Mouse (Mus musculus): Measurements from ENCODE around the gene Nectin4.

The Nectin4 gene

DNA sequence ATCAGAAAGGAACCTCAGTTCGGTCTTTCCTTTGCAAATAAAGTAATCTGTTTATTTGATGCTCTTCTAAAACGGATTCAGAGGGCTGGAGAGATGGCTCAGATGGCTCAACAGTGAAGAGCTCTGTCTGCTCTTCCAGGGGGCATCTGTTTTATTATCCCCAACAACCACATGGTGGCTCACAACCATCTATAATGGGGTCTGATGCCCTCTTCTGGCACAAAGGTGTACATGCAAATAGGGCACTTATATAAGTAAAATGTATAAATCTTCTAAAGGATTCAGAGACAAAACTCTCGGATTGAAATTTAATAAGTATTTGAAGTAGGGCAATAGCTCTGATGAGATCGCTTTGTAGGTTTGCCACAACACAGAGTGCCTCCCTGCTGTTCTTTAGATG, 11.5 kb upstream of the Nectin4 start:
- DNase-seq (ENCODE audit: low spot score in 2 of 2): no peak

GRCm38 (mm10) chr1:171360253-171360652, 9.6 kb upstream of the Nectin4 start:
- DNase-seq (ENCODE audit: low spot score in 2 of 2): no peak

DNA sequence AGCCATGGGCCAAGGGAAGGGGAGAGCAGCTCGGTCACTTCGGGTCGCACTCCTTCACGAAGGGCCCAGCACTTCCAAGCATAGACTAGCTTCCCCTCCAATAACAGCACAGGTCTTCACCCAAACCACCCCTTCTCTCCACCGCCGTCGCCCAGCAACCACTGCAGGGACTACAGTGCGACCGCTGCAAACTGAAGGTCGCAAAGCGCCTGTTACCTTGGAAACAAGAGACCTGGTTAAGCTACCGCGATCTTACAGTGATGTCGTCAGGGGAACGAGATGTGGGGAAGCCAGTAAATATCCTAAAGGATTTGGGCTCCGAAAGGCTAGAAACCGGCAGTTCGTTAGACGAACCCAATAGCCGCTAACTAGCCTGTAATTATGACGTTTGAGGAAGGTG, 9.2 kb upstream of the Nectin4 start, which contains the start of gene Klhdc9:
Gene Klhdc9, minus strand, starts transcription at position 143 of the 400 bp plus-strand sequence.
- DNase-seq (ENCODE audit: low spot score in 2 of 2): peak; percentile 74 to 89

GRCm38 (mm10) chr1:171361106-171362103, 8.5 kb upstream of the Nectin4 start:
- DNase-seq (ENCODE audit: low spot score in 2 of 2): peak in 1 of 2 experiments; percentile 65

GRCm38 (mm10) chr1:171365934-171366333, 4.0 kb upstream of the Nectin4 start:
- DNase-seq (ENCODE audit: low spot score in 2 of 2): no peak

DNA sequence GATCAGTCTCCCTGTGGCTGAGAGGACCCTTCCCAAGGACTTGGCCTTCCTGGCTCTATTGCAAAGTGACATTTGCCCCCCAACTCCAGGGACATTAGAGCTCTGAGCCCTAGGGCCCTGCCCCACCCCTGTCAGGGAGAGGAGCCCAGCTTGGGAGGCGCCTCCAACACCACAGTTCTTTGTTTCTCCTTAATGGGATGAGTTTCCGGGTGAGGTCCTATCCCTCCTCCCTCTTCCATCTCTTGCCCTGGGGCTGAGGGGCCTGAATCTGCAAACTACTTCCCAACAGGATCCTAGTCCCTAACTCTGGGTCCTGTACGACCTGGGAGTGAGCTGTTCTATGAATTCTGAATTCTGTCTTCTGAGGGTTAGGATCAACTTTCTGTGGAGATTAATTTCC, 3.0 kb downstream of the Nectin4 start:
- DNase-seq (ENCODE audit: low spot score in 2 of 2): no peak

DNA sequence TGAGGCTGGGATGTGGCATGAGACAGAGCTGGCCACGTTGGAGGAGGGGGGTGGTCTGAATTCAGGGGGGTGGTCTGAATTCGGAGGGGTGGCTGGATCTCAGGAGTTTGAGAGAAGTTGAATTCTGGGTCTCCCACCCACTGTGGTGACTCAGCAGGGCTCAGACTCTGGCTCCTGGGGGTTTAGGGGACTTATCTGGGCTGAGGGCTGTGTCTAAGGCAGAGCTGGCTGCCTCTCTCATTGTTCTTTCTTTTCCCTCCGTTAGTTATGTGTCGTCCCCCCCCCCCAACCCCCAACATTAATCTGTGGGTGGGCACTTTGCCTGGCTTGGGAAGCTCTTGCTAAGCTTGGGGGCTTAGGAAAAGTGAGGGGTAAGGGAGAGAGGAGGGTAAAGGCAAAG, 4.0 kb downstream of the Nectin4 start:
- DNase-seq (ENCODE audit: low spot score in 2 of 2): no peak

DNA sequence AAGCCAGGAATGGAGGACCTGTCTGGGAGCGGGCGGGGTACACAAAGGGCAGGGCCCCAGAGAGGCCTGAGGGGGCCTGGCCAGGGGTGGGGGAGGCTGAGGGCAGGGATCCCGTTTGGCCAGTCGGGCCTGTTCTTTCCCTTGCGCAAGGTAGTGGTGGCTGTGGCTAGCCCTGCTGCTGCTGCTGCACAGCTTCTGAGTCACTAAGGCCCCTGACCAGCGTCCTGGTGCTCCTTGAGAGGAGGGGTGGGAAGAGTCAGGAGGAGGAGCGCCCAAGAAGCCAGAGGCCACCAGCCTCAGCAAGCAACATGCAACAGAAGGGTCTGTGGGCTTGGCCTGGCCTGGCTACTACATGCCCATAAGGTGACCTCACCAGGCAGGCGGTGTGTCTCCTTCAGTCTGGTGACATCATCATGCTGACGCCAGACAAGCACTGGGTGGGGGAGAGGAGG, 5.8 kb downstream of the Nectin4 start:
- no peak for DNase-seq (ENCODE audit: low spot score in 2 of 2)

DNA sequence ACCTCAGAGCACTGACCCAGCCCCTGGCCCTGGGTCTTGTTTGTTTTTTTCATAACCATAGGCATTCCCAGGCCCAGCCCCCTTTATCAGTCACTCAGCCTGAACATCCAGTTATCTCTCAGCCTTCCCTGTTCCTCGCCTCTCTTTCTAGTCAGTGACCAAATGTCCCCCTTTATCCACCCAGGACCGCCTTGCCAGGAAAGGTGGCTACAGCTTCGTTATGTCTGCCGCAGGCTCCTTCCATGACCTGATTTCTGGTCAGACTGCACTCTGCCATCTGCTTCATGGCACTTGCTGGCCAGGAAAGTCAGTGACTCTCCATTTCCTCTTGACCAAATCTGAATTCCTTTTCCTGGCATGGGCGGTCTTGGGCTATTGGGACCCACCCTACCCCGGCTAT, 8.4 kb downstream of the Nectin4 start:
- no peak for DNase-seq (ENCODE audit: low spot score in 2 of 2)

- peak; percentile 75 to 78 for DNase-seq (ENCODE audit: low spot score in 2 of 2)
Observed at GRCm38 (mm10) chr1:171379935-171380599, 10.2 kb downstream of the Nectin4 start.

DNA sequence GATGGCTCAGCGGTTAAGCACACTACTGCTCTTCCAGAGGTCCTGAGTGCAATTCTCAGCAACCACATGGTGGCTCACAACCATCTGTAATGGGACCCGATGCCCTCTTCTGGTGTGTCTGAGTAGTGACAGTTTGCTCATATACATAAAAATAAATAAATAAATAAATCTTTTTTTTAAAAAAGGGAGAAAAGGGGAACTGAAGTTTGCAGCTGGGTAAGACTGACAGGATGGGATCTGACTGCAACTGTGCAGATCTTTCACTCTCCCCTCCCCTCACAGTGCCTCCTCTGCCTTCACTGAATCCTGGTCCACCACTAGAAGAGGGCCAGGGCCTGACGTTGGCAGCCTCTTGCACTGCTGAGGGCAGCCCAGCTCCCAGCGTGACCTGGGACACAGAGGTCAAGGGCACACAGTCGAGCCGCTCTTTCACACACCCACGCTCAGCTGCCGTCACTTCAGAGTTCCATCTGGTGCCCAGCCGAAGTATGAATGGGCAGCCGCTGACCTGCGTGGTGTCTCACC, 12.3 kb downstream of the Nectin4 start:
- DNase-seq (ENCODE audit: low spot score in 2 of 2): no peak

- DNase-seq (ENCODE audit: low spot score in 2 of 2): no peak
Observed at GRCm38 (mm10) chr1:171384361-171384760, 14.5 kb downstream of the Nectin4 start.

DNA sequence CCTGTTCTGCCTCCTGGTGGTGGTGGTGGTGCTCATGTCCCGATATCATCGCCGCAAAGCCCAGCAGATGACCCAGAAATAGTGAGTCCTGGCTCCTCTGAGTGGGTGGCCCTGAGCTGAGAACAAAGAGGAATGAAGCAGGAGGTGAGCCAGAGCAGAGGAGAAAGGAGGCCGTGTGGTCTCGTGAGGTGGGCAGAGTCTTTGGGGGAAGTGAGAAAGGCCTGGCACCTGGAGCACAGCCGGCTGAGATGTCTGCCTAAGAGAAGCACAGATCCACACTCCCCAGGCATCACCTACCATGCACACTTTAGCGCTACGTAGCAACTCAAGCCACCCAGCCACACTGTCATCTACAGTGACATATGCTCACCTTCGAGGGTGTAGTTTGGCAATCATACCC, 15.3 kb downstream of the Nectin4 start:
- no peak for DNase-seq (ENCODE audit: low spot score in 2 of 2)

DNA sequence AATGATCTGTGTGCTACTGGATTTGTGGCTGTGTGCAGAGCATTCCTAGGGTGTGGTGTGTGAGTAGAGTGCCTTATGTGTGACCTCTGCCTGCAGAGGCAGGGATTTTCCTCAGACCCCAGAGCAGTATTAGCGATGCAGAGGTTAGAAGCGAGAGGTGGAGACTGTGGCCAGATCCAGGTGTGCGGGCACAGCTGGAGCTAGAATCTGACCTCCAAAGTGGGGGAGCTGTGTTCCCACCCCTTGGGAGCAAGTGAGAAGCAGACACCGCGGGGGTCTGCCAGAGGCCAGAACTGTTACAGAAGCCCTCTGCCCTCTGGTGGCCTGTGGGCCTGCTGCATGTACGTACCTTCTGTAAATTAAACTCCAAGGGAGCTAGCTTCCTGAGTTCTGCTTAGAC, 17.2 kb downstream of the Nectin4 start:
- no peak for DNase-seq (ENCODE audit: low spot score in 2 of 2)

DNA sequence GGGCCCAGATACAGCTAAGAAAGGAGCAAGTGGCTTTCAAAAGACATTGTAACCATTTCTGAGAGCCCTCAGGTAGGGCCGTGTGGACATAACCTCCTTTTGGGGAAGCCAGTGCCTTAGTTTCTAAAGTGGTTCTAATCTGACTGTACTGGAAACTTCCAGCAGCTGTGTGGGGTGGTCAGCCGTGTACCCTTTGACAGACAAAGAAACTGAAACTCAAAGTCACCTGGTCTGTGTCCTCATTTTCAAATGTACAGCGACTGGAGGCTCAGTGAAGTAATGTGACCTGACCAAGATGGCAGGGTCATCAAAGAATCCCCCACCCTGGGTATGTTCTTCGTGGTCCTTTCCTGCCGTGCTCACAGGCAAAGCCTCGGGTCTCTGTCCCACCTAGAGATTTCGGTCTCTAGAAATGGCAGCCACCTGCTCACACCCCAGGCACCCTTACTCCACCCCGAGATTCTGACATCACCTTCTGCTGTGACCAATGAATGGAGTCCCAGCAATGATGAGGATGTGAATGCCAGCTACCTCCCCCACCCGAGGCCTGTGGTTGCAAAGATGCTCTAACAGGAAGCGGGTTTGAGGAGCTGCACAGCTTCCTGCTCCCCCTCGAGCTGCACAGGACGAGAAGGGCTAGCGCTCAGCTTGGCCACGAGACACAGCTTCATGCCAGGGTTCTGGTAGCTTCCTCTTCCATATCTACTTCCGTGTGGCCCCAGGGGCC, 18.6 kb downstream of the Nectin4 start, which contains the start of gene Arhgap30:
Gene Arhgap30, plus strand, starts transcription at position 579 of the 727 bp plus-strand sequence.
- peak; percentile 49 to 82 for DNase-seq (ENCODE audit: low spot score in 2 of 2)

DNA sequence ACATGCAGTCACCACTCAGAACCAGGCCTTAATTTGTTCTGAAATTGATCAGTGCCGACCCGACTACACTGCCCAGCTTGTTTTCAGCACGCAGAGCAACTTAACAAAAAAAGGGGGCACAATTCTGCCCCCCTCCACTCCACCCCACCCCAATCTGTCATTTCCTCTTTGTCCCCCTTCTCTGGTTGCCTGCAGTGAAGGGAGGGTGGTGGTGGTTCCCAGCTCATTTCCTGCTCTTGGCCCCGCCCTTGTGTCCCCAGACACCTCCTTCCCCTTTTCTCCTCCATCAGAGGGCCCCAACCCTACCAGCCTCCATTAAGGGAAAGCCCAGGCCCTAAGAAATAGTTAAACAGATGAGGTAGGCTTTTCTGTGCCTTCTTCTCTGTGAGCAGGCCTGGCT, 20.2 kb downstream of the Nectin4 start:
- peak; percentile 34 to 62 for DNase-seq (ENCODE audit: low spot score in 2 of 2)

DNA sequence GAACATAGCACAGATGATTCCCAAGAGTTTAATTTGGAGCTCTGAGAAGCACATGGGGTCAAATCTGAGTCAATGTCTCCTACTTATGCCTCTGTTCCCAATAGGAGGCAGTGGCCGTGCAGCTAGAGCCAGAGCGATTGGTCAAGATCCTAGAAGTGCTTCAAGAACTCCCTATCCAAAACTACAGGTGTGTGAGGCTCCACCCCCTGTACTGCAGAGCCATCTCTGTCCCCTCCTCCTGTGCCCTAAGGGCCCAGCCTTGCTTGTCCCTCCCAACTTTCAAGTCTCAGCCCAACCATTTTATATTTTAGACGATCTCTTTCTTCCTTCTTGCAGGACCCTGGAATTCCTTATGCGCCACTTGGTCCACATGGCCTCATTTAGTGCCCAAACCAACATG, 31.9 kb downstream of the Nectin4 start:
- no peak for DNase-seq (ENCODE audit: low spot score in 2 of 2)

GRCm38 (mm10) chr1:171402991-171403390, 33.1 kb downstream of the Nectin4 start:
- DNase-seq (ENCODE audit: low spot score in 2 of 2): no peak

GRCm38 (mm10) chr1:171407263-171407662, 37.4 kb downstream of the Nectin4 start:
- no peak for DNase-seq (ENCODE audit: low spot score in 2 of 2)

GRCm38 (mm10) chr1:171410231-171410630, 40.3 kb downstream of the Nectin4 start:
- no peak for DNase-seq (ENCODE audit: low spot score in 2 of 2)

DNA sequence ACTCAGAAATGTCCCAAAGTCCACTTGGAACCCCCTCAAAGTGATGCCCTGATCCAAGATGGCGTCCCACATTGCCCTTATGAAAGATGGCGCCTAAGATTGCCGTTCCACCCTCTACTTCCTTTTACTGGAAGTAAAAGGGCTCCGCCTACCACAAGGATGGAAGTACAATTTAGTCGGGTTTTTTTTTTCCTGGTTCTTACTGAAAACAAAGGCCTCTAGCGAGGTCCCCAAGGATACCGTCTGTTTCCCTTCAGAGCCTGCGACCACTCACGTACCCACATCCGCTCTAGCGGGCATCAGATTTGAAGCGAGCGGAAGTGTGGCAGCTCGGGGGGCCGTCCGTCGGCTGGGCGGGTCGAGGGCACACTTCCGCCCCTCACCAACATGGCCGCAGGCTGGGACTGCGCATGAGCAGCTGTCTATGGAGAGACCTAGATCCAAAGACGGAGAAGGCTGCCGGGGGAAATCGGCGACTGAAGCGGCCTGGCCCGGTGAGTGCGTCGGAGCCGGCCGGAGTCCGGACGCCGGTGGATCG, 41.1 kb downstream of the Nectin4 start, which contains the start of gene Usf1:
Gene Usf1, plus strand, starts transcription at position 367 of the 538 bp plus-strand sequence.
- peak; percentile 94 to 95 for DNase-seq (ENCODE audit: low spot score in 2 of 2)
